Mouse (Mus musculus) C2C12 (cell line): ENCODE results near the gene Tgif1.

Source experiments
- CEBPB ChIP-seq: IDR thresholded peaks from one replicate; pipeline ENCODE4 v1.6.1; 2011; ENCODE audit warnings: low read depth, mild to moderate bottlenecking, control low read depth, moderate library complexity
- CTCF ChIP-seq: IDR thresholded peaks from one replicate; pipeline ENCODE4 v1.5.1; 2011; ENCODE audit not compliant: control insufficient read depth, insufficient read depth, insufficient read length
- MAX ChIP-seq: IDR thresholded peaks from one replicate; pipeline ENCODE4 v1.6.1; 2011; ENCODE audit warnings: mild to moderate bottlenecking, control low read depth
- MYOD1 ChIP-seq: IDR thresholded peaks from one replicate; pipeline ENCODE4 v1.6.1; 2011; ENCODE audit warnings: low read depth; ENCODE audit not compliant: control insufficient read depth, insufficient read length
- MYOG ChIP-seq: IDR thresholded peaks from one replicate; pipeline ENCODE4 v1.6.1; 2011; ENCODE audit not compliant: control insufficient read depth, insufficient read length; ENCODE audit errors: extremely low read depth
- USF1 ChIP-seq: IDR thresholded peaks from one replicate; pipeline ENCODE4 v1.6.1; 2011; ENCODE audit warnings: low read depth, mild to moderate bottlenecking, control low read depth, moderate library complexity

DNA sequence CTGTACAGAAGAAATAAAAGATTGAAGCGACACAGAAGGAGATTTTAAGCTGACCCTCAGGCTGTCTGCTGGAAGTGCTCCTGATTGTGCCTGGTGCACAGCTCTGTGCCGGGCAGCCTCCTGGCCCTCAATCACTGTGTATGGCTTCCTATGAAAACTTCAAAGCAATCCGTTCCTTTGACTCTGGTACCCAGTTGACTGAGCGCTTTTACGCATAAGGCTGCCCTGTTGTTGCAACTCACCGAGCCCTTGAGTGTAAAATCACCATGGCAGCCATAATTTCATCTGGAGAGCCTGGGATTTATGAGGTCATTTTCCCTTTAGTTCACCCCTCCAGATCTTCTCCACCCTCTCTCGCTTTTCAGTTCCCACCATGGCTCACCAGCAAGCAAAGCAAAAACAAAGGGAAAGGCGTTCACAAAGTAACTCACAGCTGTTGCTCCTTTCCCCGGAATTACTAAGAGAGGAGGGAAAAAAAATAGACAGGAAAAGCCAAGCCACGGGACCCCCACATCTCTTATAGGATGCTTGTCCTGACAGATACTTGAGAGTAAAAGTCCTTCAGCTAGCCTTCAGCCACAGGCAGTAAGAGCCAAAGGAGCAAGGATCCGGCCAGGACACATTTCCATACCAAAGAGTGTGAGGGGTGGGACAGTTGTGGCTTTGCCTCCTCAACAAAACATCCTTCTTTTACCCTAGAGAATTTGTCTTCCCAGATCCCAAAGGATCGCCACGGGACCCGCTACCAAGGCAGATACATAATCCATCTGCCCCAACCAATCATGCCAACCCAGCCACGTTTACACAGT, 39.1 kb upstream of the Tgif1 start:
- TF ChIP-seq CEBPB = no peak
- TF ChIP-seq CTCF = no peak
- TF ChIP-seq USF1 = no peak
- TF ChIP-seq MAX = no peak
- TF ChIP-seq MYOD1 = no peak
- no peak for TF ChIP-seq MYOG
